Comparison of ENCODE assay signal across 7 mouse cellular contexts in genomic region chr5:32137106-32137522, GRCm38 (mm10). TPM values are rescaled to one million over a fixed set of nuclear protein-coding genes. Genes with fewer than 3 reads are reported as not detected.
DNase-seq lines count a peak whose midpoint lies in the region; ATAC-seq and TF ChIP-seq lines count a peak whose summit lies in the region.

No protein-coding gene starts in this region.

- no peak for TF ChIP-seq CTCF in kidney, postnatal 0 days (IDR thresholded peaks at IDR 0.05; ENCODE audit: low read depth)

- H3K4me3 ChIP-seq in heart, embryonic 11.5 days (ENCODE audit: low read depth, low read length) = peak overlapping the region; percentile 84
- peak overlapping the region; percentile 77 for H3K4me3 ChIP-seq in kidney, postnatal 0 days (replicated peaks; ENCODE audit: low read depth, low read length)
- H3K4me3 ChIP-seq in midbrain, embryonic 10.5 days = peak overlapping the region; percentile 69

- no peaks in the 10 kb centered on the region for H3K27me3 ChIP-seq in heart, embryonic 11.5 days (ENCODE audit: control insufficient read depth, insufficient read depth, low read length)
- no peaks in the 10 kb centered on the region for H3K27me3 ChIP-seq in kidney, postnatal 0 days (ENCODE audit: insufficient read depth, low read length)
- H3K27me3 ChIP-seq in midbrain, embryonic 10.5 days (ENCODE audit: low read depth, poor library complexity, severe bottlenecking) = peaks cover 80% of the 10 kb centered on the region

- peaks cover 19% of the 10 kb centered on the region for H3K4me1 ChIP-seq in heart, embryonic 11.5 days (ENCODE audit: control insufficient read depth, insufficient read depth, low read length)
- H3K4me1 ChIP-seq in kidney, postnatal 0 days (replicated peaks; ENCODE audit: insufficient read depth, low read length) = peaks cover 23% of the 10 kb centered on the region
- peaks cover 48% of the 10 kb centered on the region for H3K4me1 ChIP-seq in midbrain, embryonic 10.5 days

- H3K9ac ChIP-seq in heart, embryonic 11.5 days (ENCODE audit: low read depth, low read length) = peak overlapping the region; percentile 88
- H3K9ac ChIP-seq in kidney, postnatal 0 days (ENCODE audit: low read depth, low read length) = peak overlapping the region; percentile 88

- no peaks in the 10 kb centered on the region for H3K9me3 ChIP-seq in heart, embryonic 11.5 days (replicated peaks; ENCODE audit: control insufficient read depth, low read length)
- no peaks in the 10 kb centered on the region for H3K9me3 ChIP-seq in kidney, postnatal 0 days (replicated peaks; ENCODE audit: low read length)
- H3K9me3 ChIP-seq in midbrain, embryonic 10.5 days (replicated peaks) = no peaks in the 10 kb centered on the region

- peak overlapping the region; percentile 91 for H3K4me2 ChIP-seq in heart, embryonic 11.5 days
- H3K4me2 ChIP-seq in kidney, postnatal 0 days (ENCODE audit: low read length) = peak overlapping the region; percentile 90

- DNase-seq in CD4-positive helper T cell, adult 2 months (ENCODE audit: low read depth, low spot score) = peak; percentile 34
- DNase-seq in Muller cell, postnatal 12 days (ENCODE audit: inconsistent ontology term) = peak; percentile 71
- peak; percentile 70 for DNase-seq in kidney, postnatal 0 days (ENCODE audit: low spot score)
- DNase-seq in midbrain, embryonic 10.5 days (ENCODE audit: low spot score) = peak; percentile 21
- DNase-seq in retina, embryonic 14.5 days (ENCODE audit: low spot score) = no peak
- DNase-seq in layer of hippocampus, postnatal 14 days (ENCODE audit: low spot score in 2 of 2) = no peak

- 1% methylated on average over 12 of the region's 12 CpGs for WGBS in heart, embryonic 11.5 days (ENCODE audit: insufficient replicate concordance)
- WGBS in kidney, postnatal 0 days = 2% methylated on average over 12 of the region's 12 CpGs
- 1% methylated on average over 12 of the region's 12 CpGs for WGBS in midbrain, embryonic 10.5 days

- no peaks in the 10 kb centered on the region for H3K36me3 ChIP-seq in heart, embryonic 11.5 days (ENCODE audit: control insufficient read depth, insufficient read depth, low read length)
- no peaks in the 10 kb centered on the region for H3K36me3 ChIP-seq in kidney, postnatal 0 days (ENCODE audit: insufficient read depth, low read length)
- H3K36me3 ChIP-seq in midbrain, embryonic 10.5 days = no peaks in the 10 kb centered on the region

- peak overlapping the region; percentile 95; the same call in 1 of the 2 replicates for H3K27ac ChIP-seq in heart, embryonic 11.5 days (ENCODE audit: low read depth, low read length)
- peak overlapping the region; percentile 99 for H3K27ac ChIP-seq in kidney, postnatal 0 days
- H3K27ac ChIP-seq in midbrain, embryonic 10.5 days (replicated peaks) = no peak overlapping the region

- no peak for ATAC-seq in heart, embryonic 11.5 days (replicated peaks; ENCODE audit: insufficient number of reproducible peaks, low FRiP score, low TSS enrichment)
- no peak for ATAC-seq in kidney, postnatal 0 days (replicated peaks; ENCODE audit: low FRiP score, low read depth)

RNA-seq across cellular contexts. Expression of gene Fosl2, which starts 1.5 kb away (rescaled TPM):
- 3.0 and 3.4 TPM in 2 replicates for polyA plus RNA-seq in heart, embryonic 11.5 days (2014; fragmentation: Nextera tagmentation; extraction: Ambion mirVana)
- 5.3 and 5.4 TPM in 2 replicates for polyA plus RNA-seq in kidney, postnatal 0 days (2015; fragmentation: Nextera tagmentation; extraction: Ambion mirVana)
- polyA plus RNA-seq in midbrain, embryonic 10.5 days (2016; fragmentation: Nextera tagmentation; extraction: Ambion mirVana) = 0.40 and 0.41 TPM in 2 replicates
- 10 to 100 TPM; 42.2 to 43.1 TPM for total RNA-seq in layer of hippocampus, postnatal 14 days (2021)

Comparison
In these comparisons a context has a peak if more than half of its experiments do, and no peak if none do; other contexts are left out.
1. DNase-seq: peak in CD4-positive helper T cell, adult 2 months (single experiment), Muller cell, postnatal 12 days (single experiment), kidney, postnatal 0 days (single experiment) and midbrain, embryonic 10.5 days (single experiment); none in retina, embryonic 14.5 days (single experiment) and layer of hippocampus, postnatal 14 days (0 of 2).
2. Peak in every context shown above with its lines, with median percentiles within 50 percentile points of each other: H3K4me3 ChIP-seq.